Mouse (Mus musculus): Measurements from ENCODE around the gene Dmgdh. TPM values are rescaled to one million over a fixed set of nuclear protein-coding genes. Genes with fewer than 3 reads are reported as not detected.

Gene Dmgdh
- polyA plus RNA-seq, 1 experiment from 2014 or later = 0.07 TPM

Small RNA genes within 50 kb of the gene (microRNA-seq; reads per million reads assigned to microRNA genes)
- gene Mir5624 = not detected

Other genes with a start within 250 kb of the Dmgdh start
- 6.9 and 9.9 TPM in 2 replicates for gene Jmy, start 174.6 kb upstream of the Dmgdh start, polyA plus RNA-seq (2014; fragmentation: Nextera tagmentation; extraction: Ambion mirVana)
- gene Bhmt, start 36.5 kb upstream of the Dmgdh start, polyA plus RNA-seq (2014; fragmentation: Nextera tagmentation; extraction: Ambion mirVana) = 0.21 TPM in 1 of 2 replicates, not detected in the other
- gene Bhmt2, start 131 bp upstream of the Dmgdh start, polyA plus RNA-seq (2014; fragmentation: Nextera tagmentation; extraction: Ambion mirVana) = 0.17 TPM in 1 of 2 replicates, not detected in the other
- gene Arsb, start 97.2 kb downstream of the Dmgdh start, polyA plus RNA-seq (2014; fragmentation: Nextera tagmentation; extraction: Ambion mirVana) = 10.3 and 11.3 TPM in 2 replicates

Measured in neural tube, embryonic 14.5 days (tissue).